Comparison of ENCODE assay signal across 23 mouse cellular contexts in genomic region chr5:116934151-116934550, GRCm38 (mm10).
"Had no signal": no experiment of that assay in that cellular context is flagged by ENCODE, and none has a peak within 500 bp of the region (broad histone marks: within the 10 kb centered on the region; RNA-seq: fewer than 3 reads in every experiment).

No protein-coding gene starts in this region.

- H3K27ac ChIP-seq: forebrain, embryonic 15.5 days; heart, adult 2 months; heart, embryonic 13.5 days; heart, embryonic 15.5 days; hindbrain, embryonic 15.5 days; hindbrain, postnatal 0 days; limb, embryonic 13.5 days; limb, embryonic 15.5 days; liver, embryonic 12.5 days; liver, embryonic 14.5 days had no signal

- H3K9ac ChIP-seq: forebrain, embryonic 15.5 days; forebrain, postnatal 0 days; heart, embryonic 13.5 days; heart, embryonic 15.5 days; hindbrain, embryonic 15.5 days; limb, embryonic 13.5 days; limb, embryonic 15.5 days; liver, embryonic 12.5 days; liver, embryonic 14.5 days had no signal

- H3K4me3 ChIP-seq: forebrain, embryonic 15.5 days; heart, adult 2 months; heart, embryonic 13.5 days; heart, embryonic 15.5 days; hindbrain, embryonic 15.5 days; limb, embryonic 13.5 days; limb, embryonic 15.5 days; liver, embryonic 12.5 days had no signal

- ATAC-seq: forebrain, embryonic 15.5 days; forebrain, postnatal 0 days; hindbrain, postnatal 0 days; intestine, embryonic 16.5 days; liver, embryonic 12.5 days had no signal

- H3K9me3 ChIP-seq: forebrain, embryonic 15.5 days; heart, embryonic 15.5 days; hindbrain, embryonic 15.5 days; limb, embryonic 13.5 days; limb, embryonic 15.5 days had no signal

- H3K4me2 ChIP-seq: forebrain, embryonic 15.5 days; heart, embryonic 11.5 days; heart, embryonic 13.5 days; heart, embryonic 15.5 days; hindbrain, embryonic 15.5 days; limb, embryonic 13.5 days; limb, embryonic 15.5 days; liver, embryonic 12.5 days had no signal

- H3K36me3 ChIP-seq: forebrain, embryonic 15.5 days; heart, embryonic 13.5 days; heart, embryonic 15.5 days; hindbrain, embryonic 15.5 days; limb, embryonic 13.5 days; limb, embryonic 15.5 days; liver, embryonic 12.5 days had no signal

- H3K27me3 ChIP-seq: forebrain, embryonic 15.5 days; heart, embryonic 13.5 days; heart, embryonic 15.5 days; hindbrain, embryonic 15.5 days; limb, embryonic 13.5 days; limb, embryonic 15.5 days; liver, embryonic 12.5 days had no signal

- H3K4me1 ChIP-seq: forebrain, embryonic 15.5 days; heart, embryonic 13.5 days; heart, embryonic 15.5 days; hindbrain, embryonic 15.5 days; limb, embryonic 13.5 days; limb, embryonic 15.5 days; liver, embryonic 12.5 days had no signal

- DNase-seq: forebrain, postnatal 0 days; gastrocnemius, postnatal 14 days; gastrocnemius, postnatal 36 days; heart, adult 2 months; heart, postnatal 14 days; heart, postnatal 36 days; kidney, adult 11 months; kidney, adult 8-10 months; kidney, postnatal 14 days; layer of hippocampus, adult 9-11 months; layer of hippocampus, postnatal 36 days; left cerebral cortex, postnatal 4 days had no signal
